Mouse (Mus musculus) hindbrain, embryonic 11.5 days (tissue): Measurements from ENCODE around the gene Nup214. TPM values are rescaled to one million over a fixed set of nuclear protein-coding genes. Genes with fewer than 3 reads are reported as not detected.

ENCODE experiments used
- ATAC-seq: fragments of 200-750 bp; cut with Nextera tagmentation; 2 replicates; pipeline ENCODE4 v1.8.0; 2017; ENCODE audit warnings: mild to moderate bottlenecking, moderate TSS enrichment, moderate library complexity; ENCODE audit not compliant: low FRiP score
- DNase-seq: peaks from one replicate; pipeline ENCODE4 v3.0.0-alpha.2; 2015; ENCODE audit warnings: low spot score
- H3K27ac ChIP-seq: fragments of 300-500 bp; sonication (generic); 2 replicates; pipeline ENCODE4 v1.5.1; 2014; ENCODE audit warnings: mild to moderate bottlenecking, low read depth, low read length
- H3K27me3 ChIP-seq: fragments of 300-500 bp; sonication (generic); 2 replicates; pipeline ENCODE4 v1.6.1; 2014; ENCODE audit warnings: mild to moderate bottlenecking, low read length, moderate library complexity, mixed read lengths; ENCODE audit not compliant: control insufficient read depth, insufficient read depth
- H3K36me3 ChIP-seq: fragments of 300-500 bp; sonication (generic); 2 replicates; pipeline ENCODE4 v1.6.1; 2014; ENCODE audit warnings: mild to moderate bottlenecking, low read length, moderate library complexity, mixed read lengths; ENCODE audit not compliant: control insufficient read depth, insufficient read depth
- H3K4me1 ChIP-seq: fragments of 300-500 bp; sonication (generic); replicated peaks from 2 replicates; pipeline ENCODE4 v1.6.1; 2014; ENCODE audit warnings: low read length, mixed read lengths; ENCODE audit not compliant: control insufficient read depth, insufficient read depth
- H3K4me2 ChIP-seq: fragments of 300-500 bp; sonication (generic); replicated peaks from 2 replicates; pipeline ENCODE4 v1.6.1; 2014; ENCODE audit warnings: mild to moderate bottlenecking, low read depth, low read length
- H3K4me3 ChIP-seq: fragments of 300-500 bp; sonication (generic); 2 replicates; pipeline ENCODE4 v1.5.1; 2014; ENCODE audit warnings: low read depth, low read length
- H3K9ac ChIP-seq: fragments of 300-500 bp; sonication (generic); 2 replicates; pipeline ENCODE4 v1.6.1; 2014; ENCODE audit warnings: low read depth, low read length
- H3K9me3 ChIP-seq: fragments of 300-500 bp; sonication (generic); 2 replicates; pipeline ENCODE4 v1.6.1; 2016; ENCODE audit warnings: low read length; ENCODE audit not compliant: control insufficient read depth
- WGBS: fragments of 180-500 bp; shearing (Covaris S2); extraction: QIAGEN DNeasy Blood & Tissue Kit; methylation state at CpG from one replicate; pipeline ENCODE4 v1.1.7; 2014; 5-methylcytosine and 5-hydroxymethylcytosine counted together
- polyA plus RNA-seq: library from polyadenylated mRNA; unstranded; fragments of >200 nt; fragmentation: Nextera tagmentation; extraction: Ambion mirVana; gene quantifications from 2 replicates; pipeline ENCODE4 v1.2.1, GENCODE M21; 2014

Nup214 gene
- polyA plus RNA-seq, 1 experiment from 2014 or later, result 76.1 TPM

DNA sequence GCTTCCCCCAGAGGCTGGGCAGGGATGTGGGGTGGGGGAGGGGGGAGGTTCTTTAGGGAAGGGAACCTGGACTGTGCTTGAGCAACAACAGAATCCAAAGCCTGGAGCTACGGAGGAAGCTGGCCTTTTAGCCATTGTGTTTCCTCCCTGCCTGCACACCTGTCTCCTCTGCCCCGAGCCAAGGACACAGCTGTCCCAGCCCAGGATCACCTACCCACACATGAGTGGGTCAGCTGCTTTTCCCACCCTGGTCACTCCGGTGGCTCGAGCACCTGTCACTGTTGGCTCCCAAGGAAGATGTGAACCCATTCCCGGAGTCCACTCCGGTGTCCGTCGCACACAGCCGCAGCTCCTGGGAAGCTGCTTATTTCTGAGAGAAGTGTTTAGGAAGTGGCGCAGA, 17.0 kb upstream of the Nup214 start:
- ATAC-seq (no peak), DNase-seq (no peak)
- H3K9ac ChIP-seq, result no peak overlapping the region
- no peak overlapping the region for H3K4me3 ChIP-seq
- no peaks in the 10 kb centered on the region for H3K4me1 ChIP-seq
- H3K27ac ChIP-seq, result no peak overlapping the region
- no peak overlapping the region for H3K4me2 ChIP-seq
- no peaks in the 10 kb centered on the region for H3K9me3 ChIP-seq
- H3K27me3 ChIP-seq, result no peaks in the 10 kb centered on the region
- WGBS, result 94% methylated on average over 10 of the region's 10 CpGs
- no peaks in the 10 kb centered on the region for H3K36me3 ChIP-seq

DNA sequence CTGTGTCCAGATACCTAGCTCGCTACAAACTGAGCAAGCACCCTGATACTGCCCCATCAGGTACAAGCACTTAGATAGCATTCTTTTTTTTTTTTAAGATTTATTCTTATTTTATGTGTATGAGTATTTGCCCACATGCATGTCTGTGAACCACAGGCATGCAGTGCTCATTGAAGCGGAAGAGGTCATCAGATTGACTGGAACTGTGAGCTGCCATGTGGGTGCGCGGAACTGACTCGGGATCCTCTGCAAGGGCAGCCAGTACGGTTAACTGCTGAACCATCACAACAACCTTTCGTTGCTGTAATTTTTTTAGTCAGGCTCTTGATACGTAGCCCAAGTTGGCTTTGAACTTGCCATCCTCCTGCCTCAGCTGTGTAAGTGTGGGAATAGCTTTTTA, 13.2 kb upstream of the Nup214 start:
- no peaks in the 10 kb centered on the region for H3K9me3 ChIP-seq
- H3K4me1 ChIP-seq, result no peaks in the 10 kb centered on the region
- no peaks in the 10 kb centered on the region for H3K27me3 ChIP-seq
- H3K4me3 ChIP-seq, result no peak overlapping the region
- H3K9ac ChIP-seq, result no peak overlapping the region
- no peak for ATAC-seq
- H3K4me2 ChIP-seq, result no peak overlapping the region
- 92% methylated on average over 8 of the region's 8 CpGs for WGBS
- no peaks in the 10 kb centered on the region for H3K36me3 ChIP-seq
- no peak for DNase-seq
- no peak overlapping the region for H3K27ac ChIP-seq

- Histone ChIP-seq H3K27ac (peak overlapping the region; percentile 76), H3K4me1 (no peaks in the 10 kb centered on the region), H3K27me3 (no peaks in the 10 kb centered on the region), H3K36me3 (no peaks in the 10 kb centered on the region), H3K4me2 (no peak overlapping the region), H3K4me3 (no peak overlapping the region), H3K9ac (no peak overlapping the region), H3K9me3 (no peaks in the 10 kb centered on the region)
- ATAC-seq (no peak), DNase-seq (no peak)
- 62% methylated on average over 4 of the region's 4 CpGs for WGBS
Measured at GRCm38 (mm10) chr2:31961791-31962222, 12.4 kb upstream of the Nup214 start.

GRCm38 (mm10) chr2:31962501-31963224, 11.6 kb upstream of the Nup214 start:
- Histone ChIP-seq H3K4me1 (no peaks in the 10 kb centered on the region), H3K27ac (peak overlapping the region; percentile 76), H3K9me3 (no peaks in the 10 kb centered on the region), H3K27me3 (no peaks in the 10 kb centered on the region), H3K9ac (0 out of 2 replicates have a peak overlapping the region, but pooled peaks have one; percentile 23), H3K4me2 (no peak overlapping the region), H3K4me3 (no peak overlapping the region), H3K36me3 (no peaks in the 10 kb centered on the region)
- DNase-seq (peak; percentile 10), ATAC-seq (peak; percentile 67)
- WGBS, result 48% methylated on average over 8 of the region's 8 CpGs

- Histone ChIP-seq H3K4me3 (no peak overlapping the region), H3K9me3 (no peaks in the 10 kb centered on the region), H3K4me2 (no peak overlapping the region), H3K36me3 (no peaks in the 10 kb centered on the region), H3K9ac (no peak overlapping the region), H3K4me1 (no peaks in the 10 kb centered on the region), H3K27me3 (no peaks in the 10 kb centered on the region), H3K27ac (no peak overlapping the region)
- no peak for DNase-seq
- no peak for ATAC-seq
- 83% methylated on average over 7 of the region's 7 CpGs for WGBS
Measured at GRCm38 (mm10) chr2:31963491-31963890, 10.7 kb upstream of the Nup214 start.

GRCm38 (mm10) chr2:31964191-31964590, 10.0 kb upstream of the Nup214 start:
- no peak for DNase-seq
- no peak overlapping the region for H3K9ac ChIP-seq
- H3K4me2 ChIP-seq, result no peak overlapping the region
- no peaks in the 10 kb centered on the region for H3K36me3 ChIP-seq
- ATAC-seq, result no peak
- 89% methylated on average over 3 of the region's 3 CpGs for WGBS
- no peak overlapping the region for H3K4me3 ChIP-seq
- no peak overlapping the region for H3K27ac ChIP-seq
- H3K9me3 ChIP-seq, result no peaks in the 10 kb centered on the region
- no peaks in the 10 kb centered on the region for H3K4me1 ChIP-seq
- H3K27me3 ChIP-seq, result no peaks in the 10 kb centered on the region

DNA sequence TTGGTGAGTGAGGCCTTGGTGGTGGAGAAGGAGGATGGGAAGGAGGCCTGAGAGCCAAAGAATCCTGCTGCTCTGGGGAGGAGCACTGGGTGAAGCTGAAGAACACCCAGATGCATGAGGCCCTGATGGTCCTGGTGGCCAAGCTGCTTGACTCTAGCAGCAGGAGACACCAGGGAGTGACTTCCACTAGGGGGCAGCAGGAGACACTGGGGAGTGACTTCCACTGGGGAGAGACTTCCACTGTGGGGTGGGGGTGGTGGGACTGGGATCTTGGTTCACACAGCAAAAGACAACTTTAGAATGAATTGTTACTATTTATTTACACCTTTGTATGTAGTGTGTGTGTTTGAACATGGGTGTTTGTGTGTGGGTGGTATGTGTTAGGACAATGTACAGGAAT, 9.1 kb upstream of the Nup214 start:
- ATAC-seq (no peak), DNase-seq (peak; percentile 44)
- Histone ChIP-seq H3K4me3 (no peak overlapping the region), H3K27me3 (no peaks in the 10 kb centered on the region), H3K36me3 (no peaks in the 10 kb centered on the region), H3K4me2 (no peak overlapping the region), H3K27ac (no peak overlapping the region), H3K9ac (no peak overlapping the region), H3K9me3 (no peaks in the 10 kb centered on the region), H3K4me1 (no peaks in the 10 kb centered on the region)

DNA sequence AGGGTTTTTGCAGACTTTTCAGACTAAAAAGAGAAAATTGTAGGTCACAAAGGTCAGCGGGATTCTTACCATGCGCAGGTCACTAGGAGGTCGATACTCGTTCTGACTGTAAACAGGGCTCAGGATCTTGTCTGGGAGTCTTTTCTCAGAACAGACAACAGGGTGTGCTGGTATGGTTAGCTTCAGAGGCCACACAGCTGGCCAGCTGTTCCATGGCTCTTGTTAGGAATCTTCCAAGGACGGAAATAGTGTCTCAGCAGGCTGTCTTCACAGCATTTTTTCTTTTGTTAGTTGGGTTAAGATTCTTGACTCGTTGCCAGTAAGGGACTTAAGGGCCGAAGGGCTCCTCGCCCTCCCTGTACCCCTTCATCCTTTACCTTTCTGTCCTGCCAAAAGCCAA, 7.4 kb upstream of the Nup214 start:
- no peaks in the 10 kb centered on the region for H3K4me1 ChIP-seq
- no peaks in the 10 kb centered on the region for H3K27me3 ChIP-seq
- no peak overlapping the region for H3K4me2 ChIP-seq
- WGBS, result 88% methylated on average over 8 of the region's 8 CpGs
- DNase-seq, result no peak
- no peak overlapping the region for H3K9ac ChIP-seq
- ATAC-seq, result no peak
- H3K27ac ChIP-seq, result no peak overlapping the region
- H3K9me3 ChIP-seq, result no peaks in the 10 kb centered on the region
- no peaks in the 10 kb centered on the region for H3K36me3 ChIP-seq
- no peak overlapping the region for H3K4me3 ChIP-seq

GRCm38 (mm10) chr2:31972589-31972988, 1.6 kb upstream of the Nup214 start:
- ATAC-seq (no peak), DNase-seq (no peak)
- Histone ChIP-seq H3K9ac (no peak overlapping the region), H3K4me3 (no peak overlapping the region), H3K27ac (no peak overlapping the region), H3K4me2 (no peak overlapping the region), H3K27me3 (no peaks in the 10 kb centered on the region), H3K36me3 (peaks cover under 1% of the 10 kb centered on the region; the same call in 1 of the 2 replicates), H3K4me1 (peaks cover 6% of the 10 kb centered on the region), H3K9me3 (no peaks in the 10 kb centered on the region)
- 84% methylated on average over 4 of the region's 4 CpGs for WGBS
